Mouse (Mus musculus): ENCODE measurements around the gene Gm9044. TPM values are rescaled to one million over a fixed set of nuclear protein-coding genes. Genes with fewer than 3 reads are reported as not detected.

Gm9044 gene
- polyA plus RNA-seq (2014; fragmentation: Illumina TruSeq; extraction: RNeasy Lipid Tissue Mini Kit (QIAGEN cat#74804); ENCODE audit: low read depth, low replicate concordance): not detected

DNA sequence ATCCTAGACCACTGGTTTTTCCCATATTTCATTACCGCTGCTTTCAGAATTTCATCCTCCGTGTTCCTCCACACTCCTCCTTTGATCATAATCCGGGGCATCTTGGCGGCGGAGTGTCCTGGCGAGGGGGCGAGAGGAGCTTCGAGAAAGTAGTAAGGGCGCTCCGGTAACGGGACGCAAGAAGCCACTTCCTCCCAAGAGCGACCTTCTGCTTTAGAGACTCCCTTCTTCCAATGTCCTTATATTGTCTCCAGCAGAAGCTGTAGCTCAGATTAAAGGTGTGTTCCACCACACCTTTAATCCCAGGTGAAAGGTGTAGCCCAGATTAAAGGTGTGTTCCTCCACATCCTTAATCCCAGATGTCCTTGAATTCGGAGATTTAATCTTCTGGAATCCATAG lies at the start of gene Gm9044:
TSS of gene Gm9044 (minus strand) at position 101 of the 400 bp plus-strand sequence.

DNA sequence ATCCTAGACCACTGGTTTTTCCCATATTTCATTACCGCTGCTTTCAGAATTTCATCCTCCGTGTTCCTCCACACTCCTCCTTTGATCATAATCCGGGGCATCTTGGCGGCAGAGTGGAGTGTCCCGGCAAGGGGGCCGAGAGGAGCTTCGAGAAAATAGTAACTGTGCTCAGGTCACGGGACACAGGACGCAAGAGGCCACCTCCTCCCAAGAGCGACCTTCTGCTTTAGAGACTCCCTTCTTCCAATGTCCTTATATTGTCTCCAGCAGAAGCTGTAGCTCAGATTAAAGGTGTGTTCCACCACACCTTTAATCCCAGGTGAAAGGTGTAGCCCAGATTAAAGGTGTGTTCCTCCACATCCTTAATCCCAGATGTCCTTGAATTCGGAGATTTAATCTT lies 21.8 kb upstream of the Gm9044 start, which contains the start of gene Gm9049:
TSS of gene Gm9049 (minus strand) at position 101 of the 400 bp plus-strand sequence.

DNA sequence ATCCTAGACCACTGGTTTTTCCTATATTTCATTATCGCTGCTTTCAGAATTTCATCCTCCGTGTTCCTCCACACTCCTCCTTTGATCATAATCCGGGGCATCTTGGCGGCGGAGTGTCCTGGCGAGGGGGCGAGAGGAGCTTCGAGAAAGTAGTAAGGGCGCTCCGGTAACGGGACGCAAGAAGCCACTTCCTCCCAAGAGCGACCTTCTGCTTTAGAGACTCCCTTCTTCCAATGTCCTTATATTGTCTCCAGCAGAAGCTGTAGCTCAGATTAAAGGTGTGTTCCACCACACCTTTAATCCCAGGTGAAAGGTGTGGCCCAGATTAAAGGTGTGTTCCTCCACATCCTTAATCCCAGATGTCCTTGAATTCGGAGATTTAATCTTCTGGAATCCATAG lies 16.4 kb upstream of the Gm9044 start, which contains the start of gene Gm9048:
TSS of gene Gm9048 (minus strand) at position 101 of the 400 bp plus-strand sequence.

DNA sequence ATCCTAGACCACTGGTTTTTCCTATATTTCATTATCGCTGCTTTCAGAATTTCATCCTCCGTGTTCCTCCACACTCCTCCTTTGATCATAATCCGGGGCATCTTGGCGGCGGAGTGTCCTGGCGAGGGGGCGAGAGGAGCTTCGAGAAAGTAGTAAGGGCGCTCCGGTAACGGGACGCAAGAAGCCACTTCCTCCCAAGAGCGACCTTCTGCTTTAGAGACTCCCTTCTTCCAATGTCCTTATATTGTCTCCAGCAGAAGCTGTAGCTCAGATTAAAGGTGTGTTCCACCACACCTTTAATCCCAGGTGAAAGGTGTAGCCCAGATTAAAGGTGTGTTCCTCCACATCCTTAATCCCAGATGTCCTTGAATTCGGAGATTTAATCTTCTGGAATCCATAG lies 10.9 kb upstream of the Gm9044 start, which contains the start of gene Gm9046:
TSS of gene Gm9046 (minus strand) at position 101 of the 400 bp plus-strand sequence.

DNA sequence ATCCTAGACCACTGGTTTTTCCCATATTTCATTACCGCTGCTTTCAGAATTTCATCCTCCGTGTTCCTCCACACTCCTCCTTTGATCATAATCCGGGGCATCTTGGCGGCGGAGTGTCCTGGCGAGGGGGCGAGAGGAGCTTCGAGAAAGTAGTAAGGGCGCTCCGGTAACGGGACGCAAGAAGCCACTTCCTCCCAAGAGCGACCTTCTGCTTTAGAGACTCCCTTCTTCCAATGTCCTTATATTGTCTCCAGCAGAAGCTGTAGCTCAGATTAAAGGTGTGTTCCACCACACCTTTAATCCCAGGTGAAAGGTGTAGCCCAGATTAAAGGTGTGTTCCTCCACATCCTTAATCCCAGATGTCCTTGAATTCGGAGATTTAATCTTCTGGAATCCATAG lies 5.5 kb upstream of the Gm9044 start, which contains the start of gene Gm9045:
TSS of gene Gm9045 (minus strand) at position 101 of the 400 bp plus-strand sequence.

DNA sequence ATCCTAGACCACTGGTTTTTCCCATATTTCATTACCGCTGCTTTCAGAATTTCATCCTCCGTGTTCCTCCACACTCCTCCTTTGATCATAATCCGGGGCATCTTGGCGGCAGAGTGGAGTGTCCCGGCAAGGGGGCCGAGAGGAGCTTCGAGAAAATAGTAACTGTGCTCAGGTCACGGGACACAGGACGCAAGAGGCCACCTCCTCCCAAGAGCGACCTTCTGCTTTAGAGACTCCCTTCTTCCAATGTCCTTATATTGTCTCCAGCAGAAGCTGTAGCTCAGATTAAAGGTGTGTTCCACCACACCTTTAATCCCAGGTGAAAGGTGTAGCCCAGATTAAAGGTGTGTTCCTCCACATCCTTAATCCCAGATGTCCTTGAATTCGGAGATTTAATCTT lies 5.3 kb downstream of the Gm9044 start, which contains the start of gene Gm9040:
TSS of gene Gm9040 (minus strand) at position 101 of the 400 bp plus-strand sequence.

DNA sequence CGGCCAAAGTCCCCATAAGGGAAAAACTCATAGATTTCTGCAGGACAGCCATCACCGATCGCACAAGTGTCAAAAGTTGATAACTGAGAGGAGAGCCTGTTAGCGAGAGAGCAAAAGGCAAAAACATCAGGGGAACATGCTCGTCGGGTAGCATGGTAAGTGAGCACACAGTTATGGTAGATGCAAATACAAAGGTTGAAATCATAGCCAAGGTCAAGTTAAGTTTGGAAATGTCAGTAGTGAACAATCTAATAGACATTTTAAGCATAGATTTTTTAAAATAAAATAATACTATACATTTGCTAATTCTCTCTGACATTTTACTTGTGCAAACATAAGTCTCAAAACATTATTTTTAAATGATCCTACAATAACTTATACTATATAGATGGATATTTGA lies 37.3 kb downstream of the Gm9044 start, which contains the start of gene Iltifb:
TSS of gene Iltifb (minus strand) at position 101 of the 400 bp plus-strand sequence.

Other genes starting within 250 kb of the Gm9044 start
- gene Mdm1, start 190.6 kb downstream of the Gm9044 start, polyA plus RNA-seq (2014; fragmentation: Illumina TruSeq; extraction: RNeasy Lipid Tissue Mini Kit (QIAGEN cat#74804); ENCODE audit: low read depth, low replicate concordance): 6.1 TPM
- gene Il22, start 127.5 kb downstream of the Gm9044 start, polyA plus RNA-seq (2014; fragmentation: Illumina TruSeq; extraction: RNeasy Lipid Tissue Mini Kit (QIAGEN cat#74804); ENCODE audit: low read depth, low replicate concordance): not detected
- gene Gm32717, start 91.6 kb downstream of the Gm9044 start, polyA plus RNA-seq (2014; fragmentation: Illumina TruSeq; extraction: RNeasy Lipid Tissue Mini Kit (QIAGEN cat#74804); ENCODE audit: low read depth, low replicate concordance): not detected
- not detected for gene Gm32802, start 73.7 kb downstream of the Gm9044 start, polyA plus RNA-seq (2014; fragmentation: Illumina TruSeq; extraction: RNeasy Lipid Tissue Mini Kit (QIAGEN cat#74804); ENCODE audit: low read depth, low replicate concordance)
- gene Iltifb, start 37.4 kb downstream of the Gm9044 start, polyA plus RNA-seq (2014; fragmentation: Illumina TruSeq; extraction: RNeasy Lipid Tissue Mini Kit (QIAGEN cat#74804); ENCODE audit: low read depth, low replicate concordance): not detected
- gene Gm9040, start 5.4 kb downstream of the Gm9044 start, polyA plus RNA-seq (2014; fragmentation: Illumina TruSeq; extraction: RNeasy Lipid Tissue Mini Kit (QIAGEN cat#74804); ENCODE audit: low read depth, low replicate concordance): not detected
- not detected for gene Gm9045, start 5.4 kb upstream of the Gm9044 start, polyA plus RNA-seq (2014; fragmentation: Illumina TruSeq; extraction: RNeasy Lipid Tissue Mini Kit (QIAGEN cat#74804); ENCODE audit: low read depth, low replicate concordance)
- gene Gm9046, start 10.8 kb upstream of the Gm9044 start, polyA plus RNA-seq (2014; fragmentation: Illumina TruSeq; extraction: RNeasy Lipid Tissue Mini Kit (QIAGEN cat#74804); ENCODE audit: low read depth, low replicate concordance): not detected
- gene Gm9048, start 16.3 kb upstream of the Gm9044 start, polyA plus RNA-seq (2014; fragmentation: Illumina TruSeq; extraction: RNeasy Lipid Tissue Mini Kit (QIAGEN cat#74804); ENCODE audit: low read depth, low replicate concordance): not detected
- gene Gm9049, start 21.7 kb upstream of the Gm9044 start, polyA plus RNA-seq (2014; fragmentation: Illumina TruSeq; extraction: RNeasy Lipid Tissue Mini Kit (QIAGEN cat#74804); ENCODE audit: low read depth, low replicate concordance): not detected
- gene Ifng, start 108.6 kb upstream of the Gm9044 start, polyA plus RNA-seq (2014; fragmentation: Illumina TruSeq; extraction: RNeasy Lipid Tissue Mini Kit (QIAGEN cat#74804); ENCODE audit: low read depth, low replicate concordance): not detected